Mouse (Mus musculus): ENCODE data around the gene Sox1. TPM values are rescaled to one million over a fixed set of nuclear protein-coding genes. Genes with fewer than 3 reads are reported as not detected.

The Sox1 gene
- polyA plus RNA-seq (2014; fragmentation: Illumina TruSeq; extraction: RNeasy Lipid Tissue Mini Kit (QIAGEN cat#74804); ENCODE audit: low read depth, low replicate concordance), result not detected

GRCm38 (mm10) chr8:12395071-12396031 is at the start of gene Sox1:
Sox1 (plus strand) TSS chr8:12395295.

Other genes starting within 250 kb of the Sox1 start
- gene A230072I06Rik, start 116.5 kb upstream of the Sox1 start, polyA plus RNA-seq (2014; fragmentation: Illumina TruSeq; extraction: RNeasy Lipid Tissue Mini Kit (QIAGEN cat#74804); ENCODE audit: low read depth, low replicate concordance), result not detected
- gene Spaca7, start 177.7 kb downstream of the Sox1 start, polyA plus RNA-seq (2014; fragmentation: Illumina TruSeq; extraction: RNeasy Lipid Tissue Mini Kit (QIAGEN cat#74804); ENCODE audit: low read depth, low replicate concordance), result not detected